Mouse (Mus musculus) erythroblast, embryonic 14.5 days (primary cell): ENCODE data around the gene Srsf7.

Experiments used
- GATA1 ChIP-seq: IDR thresholded peaks from 2 replicates; pipeline ENCODE4 v1.6.1; 2012; ENCODE audit warnings: low read length, inconsistent platforms, mixed read lengths
- TAL1 ChIP-seq: IDR thresholded peaks from 3 replicates; pipeline ENCODE4 v1.6.1; 2012; ENCODE audit warnings: low read length, inconsistent platforms, mixed read lengths

GRCm38 (mm10) chr17:80223829-80224228 is 16.7 kb upstream of the Srsf7 start:
- TF ChIP-seq TAL1 (no peak), GATA1 (no peak)
